Mouse (Mus musculus) limb, embryonic 11.5 days (tissue): ENCODE results near the gene Kalrn. TPM values are rescaled to one million over a fixed set of nuclear protein-coding genes. Genes with fewer than 3 reads are reported as not detected.

ENCODE experiments used
- ATAC-seq: fragments of 200-750 bp; cut with Nextera tagmentation; 2 replicates; pipeline ENCODE4 v1.8.0; 2017; ENCODE audit warnings: low read depth; ENCODE audit not compliant: insufficient number of reproducible peaks, low FRiP score, low TSS enrichment
- DNase-seq: peaks from one replicate; pipeline ENCODE4 v3.0.0-alpha.2; 2015; ENCODE audit warnings: low spot score
- H3K27ac ChIP-seq: fragments of 300-500 bp; sonication (generic); replicated peaks from 2 replicates; pipeline ENCODE4 v1.5.1; 2014; ENCODE audit warnings: low read depth, mild to moderate bottlenecking, low read length
- H3K27me3 ChIP-seq: fragments of 300-500 bp; sonication (generic); 2 replicates; pipeline ENCODE4 v1.6.1; 2014; ENCODE audit warnings: mild to moderate bottlenecking, low read length, mixed read lengths; ENCODE audit not compliant: control insufficient read depth, insufficient read depth
- H3K36me3 ChIP-seq: fragments of 300-500 bp; sonication (generic); 2 replicates; pipeline ENCODE4 v1.6.1; 2014; ENCODE audit warnings: mild to moderate bottlenecking, low read length, moderate library complexity, mixed read lengths; ENCODE audit not compliant: control insufficient read depth, insufficient read depth
- H3K4me1 ChIP-seq: fragments of 300-500 bp; sonication (generic); 2 replicates; pipeline ENCODE4 v1.6.1; 2014; ENCODE audit warnings: low read length, mixed read lengths; ENCODE audit not compliant: control insufficient read depth, insufficient read depth
- H3K4me2 ChIP-seq: fragments of 300-500 bp; sonication (generic); 2 replicates; pipeline ENCODE4 v1.6.1; 2014; ENCODE audit warnings: low read depth, mild to moderate bottlenecking, moderate library complexity; ENCODE audit not compliant: severe bottlenecking
- H3K4me3 ChIP-seq: fragments of 300-500 bp; sonication (generic); 2 replicates; pipeline ENCODE4 v1.5.1; 2014; ENCODE audit warnings: low read depth, low read length
- H3K9ac ChIP-seq: fragments of 300-500 bp; sonication (generic); 2 replicates; pipeline ENCODE4 v1.6.1; 2014; ENCODE audit warnings: mild to moderate bottlenecking, low read length
- H3K9me3 ChIP-seq: fragments of 300-500 bp; sonication (generic); 2 replicates; pipeline ENCODE4 v1.6.1; 2016; ENCODE audit warnings: low read length; ENCODE audit not compliant: control insufficient read depth
- WGBS: fragments of 180-500 bp; shearing (Covaris S2); extraction: QIAGEN DNeasy Blood & Tissue Kit; methylation state at CpG from one replicate; pipeline ENCODE4 v1.1.7; 2014; 5-methylcytosine and 5-hydroxymethylcytosine counted together
- polyA plus RNA-seq: library from polyadenylated mRNA; unstranded; fragments of >200 nt; fragmentation: Nextera tagmentation; extraction: Ambion mirVana; gene quantifications from 2 replicates; pipeline ENCODE4 v1.2.1, GENCODE M21; 2014

The Kalrn gene
- polyA plus RNA-seq, 1 experiment from 2014 or later: 11.5 TPM

GRCm38 (mm10) chr16:34017241-34017640 is 556.1 kb downstream of the Kalrn start:
- H3K4me3 ChIP-seq: no peak overlapping the region
- ATAC-seq: no peak
- H3K4me1 ChIP-seq: no peaks in the 10 kb centered on the region
- no peak for DNase-seq
- no peak overlapping the region for H3K9ac ChIP-seq
- H3K4me2 ChIP-seq: no peak overlapping the region
- no peaks in the 10 kb centered on the region for H3K27me3 ChIP-seq
- H3K9me3 ChIP-seq: no peaks in the 10 kb centered on the region
- WGBS: 95% methylated on average over 8 of the region's 8 CpGs
- no peaks in the 10 kb centered on the region for H3K36me3 ChIP-seq
- H3K27ac ChIP-seq: no peak overlapping the region

GRCm38 (mm10) chr16:34011991-34012845 is 561.1 kb downstream of the Kalrn start:
- no peaks in the 10 kb centered on the region for H3K27me3 ChIP-seq
- H3K9ac ChIP-seq: no peak overlapping the region
- H3K9me3 ChIP-seq: no peaks in the 10 kb centered on the region
- ATAC-seq: no peak
- no peak overlapping the region for H3K4me2 ChIP-seq
- H3K4me3 ChIP-seq: no peak overlapping the region
- no peak overlapping the region for H3K27ac ChIP-seq
- WGBS: 91% methylated on average over 20 of the region's 20 CpGs
- DNase-seq: no peak
- peaks cover 2% of the 10 kb centered on the region; the same call in 1 of the 2 replicates for H3K36me3 ChIP-seq
- H3K4me1 ChIP-seq: no peaks in the 10 kb centered on the region

GRCm38 (mm10) chr16:34009567-34009966 is 563.8 kb downstream of the Kalrn start:
- Histone ChIP-seq H3K4me1 (no peaks in the 10 kb centered on the region), H3K27me3 (no peaks in the 10 kb centered on the region), H3K9ac (no peak overlapping the region), H3K9me3 (no peaks in the 10 kb centered on the region), H3K4me2 (no peak overlapping the region), H3K36me3 (peaks cover 2% of the 10 kb centered on the region; the same call in 1 of the 2 replicates), H3K27ac (no peak overlapping the region), H3K4me3 (no peak overlapping the region)
- DNase-seq (no peak), ATAC-seq (no peak)
- 90% methylated on average over 2 of the region's 2 CpGs for WGBS

GRCm38 (mm10) chr16:34005986-34006385 is 567.3 kb downstream of the Kalrn start:
- Histone ChIP-seq H3K27ac (no peak overlapping the region), H3K36me3 (peaks cover 2% of the 10 kb centered on the region; the same call in 1 of the 2 replicates), H3K9ac (no peak overlapping the region), H3K4me3 (no peak overlapping the region), H3K27me3 (no peaks in the 10 kb centered on the region), H3K4me1 (peaks cover 6% of the 10 kb centered on the region; the same call in 1 of the 2 replicates), H3K9me3 (no peaks in the 10 kb centered on the region), H3K4me2 (no peak overlapping the region)
- no peak for DNase-seq
- ATAC-seq: no peak
- WGBS: 98% methylated on average over 3 of the region's 3 CpGs

- 0 out of 2 replicates have a peak, but pooled peaks have one; percentile 51 for ATAC-seq
Measured at GRCm38 (mm10) chr16:34004128-34004578, 569.2 kb downstream of the Kalrn start.

GRCm38 (mm10) chr16:34003566-34004127 is 569.7 kb downstream of the Kalrn start:
- Histone ChIP-seq H3K27ac (no peak overlapping the region), H3K4me2 (no peak overlapping the region), H3K9ac (no peak overlapping the region), H3K4me3 (no peak overlapping the region), H3K27me3 (no peaks in the 10 kb centered on the region), H3K36me3 (no peaks in the 10 kb centered on the region), H3K9me3 (no peaks in the 10 kb centered on the region), H3K4me1 (peaks cover 6% of the 10 kb centered on the region; the same call in 1 of the 2 replicates)
- ATAC-seq (no peak), DNase-seq (no peak)
- WGBS: 79% methylated on average over 10 of the region's 10 CpGs

More at GRCm38 (mm10) chr16:34004128-34004578, 569.2 kb downstream of the Kalrn start:
- no peak for DNase-seq
- H3K9me3 ChIP-seq: no peaks in the 10 kb centered on the region
- no peak overlapping the region for H3K4me3 ChIP-seq
- H3K36me3 ChIP-seq: no peaks in the 10 kb centered on the region
- no peak overlapping the region for H3K4me2 ChIP-seq
- no peaks in the 10 kb centered on the region for H3K27me3 ChIP-seq
- H3K9ac ChIP-seq: no peak overlapping the region
- peaks cover 6% of the 10 kb centered on the region; the same call in 1 of the 2 replicates for H3K4me1 ChIP-seq
- H3K27ac ChIP-seq: no peak overlapping the region
- WGBS: 62% methylated on average over 4 of the region's 4 CpGs

- 80% methylated on average over 8 of the region's 8 CpGs for WGBS
- Histone ChIP-seq H3K4me1 (peaks cover 6% of the 10 kb centered on the region; the same call in 1 of the 2 replicates), H3K27me3 (no peaks in the 10 kb centered on the region), H3K36me3 (no peaks in the 10 kb centered on the region), H3K9ac (no peak overlapping the region), H3K27ac (no peak overlapping the region), H3K9me3 (no peaks in the 10 kb centered on the region), H3K4me3 (no peak overlapping the region), H3K4me2 (no peak overlapping the region)
- no peak for DNase-seq
- no peak for ATAC-seq
Measured at GRCm38 (mm10) chr16:34000715-34001114, 572.6 kb downstream of the Kalrn start.

GRCm38 (mm10) chr16:33999388-33999787 is 573.9 kb downstream of the Kalrn start:
- no peak overlapping the region for H3K27ac ChIP-seq
- H3K9me3 ChIP-seq: no peaks in the 10 kb centered on the region
- WGBS: 34% methylated on average over 3 of the region's 3 CpGs
- peaks cover 6% of the 10 kb centered on the region; the same call in 1 of the 2 replicates for H3K4me1 ChIP-seq
- no peak overlapping the region for H3K4me2 ChIP-seq
- no peak overlapping the region for H3K4me3 ChIP-seq
- no peaks in the 10 kb centered on the region for H3K36me3 ChIP-seq
- no peaks in the 10 kb centered on the region for H3K27me3 ChIP-seq
- DNase-seq (peak; percentile 53), ATAC-seq (no peak)
- no peak overlapping the region for H3K9ac ChIP-seq
